Mouse (Mus musculus) induced T-regulatory cell, adult 2 months (primary cell): ENCODE data around the gene Tmem236.

Experiments
- DNase-seq: peaks from one replicate; pipeline ENCODE4 v3.0.0-alpha.2; 2012; ENCODE audit warnings: low read depth

Gene Tmem236

GRCm38 (mm10) chr2:14249839-14250564 is 75.7 kb downstream of the Tmem236 start:
- no peak for DNase-seq

GRCm38 (mm10) chr2:14251938-14252337 is 77.6 kb downstream of the Tmem236 start:
- DNase-seq = no peak

- DNase-seq = no peak
Observed at GRCm38 (mm10) chr2:14258345-14258850, 84.1 kb downstream of the Tmem236 start.

GRCm38 (mm10) chr2:14262090-14262489 is 87.8 kb downstream of the Tmem236 start:
- DNase-seq = no peak

GRCm38 (mm10) chr2:14269160-14269559 is 94.8 kb downstream of the Tmem236 start:
- DNase-seq = no peak
